Mouse (Mus musculus): ENCODE data around the gene Wipf3. TPM values are rescaled to one million over a fixed set of nuclear protein-coding genes. Genes with fewer than 3 reads are reported as not detected.

The Wipf3 gene
- total and polyA plus RNA-seq, 3 experiments: 0.64 to 1.3 (median 1.2) TPM

GRCm38 (mm10) chr6:54443657-54444056 is 14.3 kb downstream of the Wipf3 start:
- TF ChIP-seq SMC3 (IDR thresholded peaks at IDR 0.05; ENCODE audit: low read depth, low read length) (no peak), RCOR1 (conservative IDR thresholded peaks at IDR 0.05; ENCODE audit: low read depth, low read length) (no peak), MYC (IDR thresholded peaks at IDR 0.05; ENCODE audit: low read depth, low read length) (no peak), MAZ (IDR thresholded peaks at IDR 0.05; ENCODE audit: low read depth, low read length) (no peak), JUN (IDR thresholded peaks at IDR 0.05; ENCODE audit: insufficient read depth, low read depth, low read length) (no peak), POLR2AphosphoS2 (IDR thresholded peaks at IDR 0.05; ENCODE audit: low read depth, low read length) (no peak)
- Histone ChIP-seq H3K4me1 (ENCODE audit: control insufficient read depth in 1 of 2, insufficient read depth in 2 of 2) (peaks cover 14 to 33% of the 10 kb centered on the region in 2 experiments), H3K27ac (ENCODE audit: insufficient read depth, low read depth) (no peak overlapping the region), H3K9me3 (replicated peaks; ENCODE audit: low read length) (no peaks in the 10 kb centered on the region), H3K79me2 (replicated peaks; ENCODE audit: control insufficient read depth, extremely low read depth, insufficient read depth, poor library complexity, severe bottlenecking) (no peaks in the 10 kb centered on the region), H3K9ac (ENCODE audit: insufficient read depth, low read depth) (no peak overlapping the region), H3K27me3 (replicated peaks) (no peaks in the 10 kb centered on the region), H3K4me2 (ENCODE audit: insufficient read depth, low read depth, poor library complexity, severe bottlenecking) (no peak overlapping the region), H3K4me3 (replicated peaks in 1 of 3; ENCODE audit: low read depth in 2 of 3, low read length in 2 of 3, poor library complexity in 1 of 3) (no peak overlapping the region), H3K36me3 (replicated peaks in 1 of 2; ENCODE audit: control insufficient read depth in 1 of 2, insufficient read depth in 1 of 2, low read length in 1 of 2) (no peaks in the 10 kb centered on the region)
- dilution Hi-C loops (cut with MboI; ENCODE audit: extremely low pct_ligation_motif_present, extremely low pct_unique_long_range_greater_than_20kb, low sequenced_read_pairs) (no loop called here), in situ Hi-C loops (cut with MboI; ENCODE audit: low pct_ligation_motif_present, low pct_unique_long_range_greater_than_20kb, low sequenced_read_pairs) (loop anchor here (10.0 kb wide), 1 partner anchor 49 kb away; no protein-coding TSS in a partner anchor)
- DNase-seq (ENCODE audit: extremely low read depth): no peak

GRCm38 (mm10) chr6:54444086-54444485 is 14.7 kb downstream of the Wipf3 start:
- Histone ChIP-seq H3K79me2 (replicated peaks; ENCODE audit: control insufficient read depth, extremely low read depth, insufficient read depth, poor library complexity, severe bottlenecking) (no peaks in the 10 kb centered on the region), H3K4me1 (ENCODE audit: control insufficient read depth in 1 of 2, insufficient read depth in 2 of 2) (peaks cover 12 to 33% of the 10 kb centered on the region in 2 experiments), H3K4me3 (replicated peaks in 1 of 3; ENCODE audit: low read depth in 2 of 3, low read length in 2 of 3, poor library complexity in 1 of 3) (no peak overlapping the region), H3K27ac (ENCODE audit: insufficient read depth, low read depth) (no peak overlapping the region), H3K36me3 (replicated peaks in 1 of 2; ENCODE audit: control insufficient read depth in 1 of 2, insufficient read depth in 1 of 2, low read length in 1 of 2) (no peaks in the 10 kb centered on the region), H3K9me3 (replicated peaks; ENCODE audit: low read length) (no peaks in the 10 kb centered on the region), H3K27me3 (replicated peaks) (no peaks in the 10 kb centered on the region), H3K4me2 (ENCODE audit: insufficient read depth, low read depth, poor library complexity, severe bottlenecking) (no peak overlapping the region), H3K9ac (ENCODE audit: insufficient read depth, low read depth) (no peak overlapping the region)
- no peak for TF ChIP-seq EP300 (IDR thresholded peaks at IDR 0.05; ENCODE audit: low read length)
- no peak for TF ChIP-seq JUN (IDR thresholded peaks at IDR 0.05; ENCODE audit: insufficient read depth, low read depth, low read length)
- no peak for TF ChIP-seq IRF4 (IDR thresholded peaks at IDR 0.05; ENCODE audit: low read depth, low read length)
- TF ChIP-seq POLR2A (IDR thresholded peaks at IDR 0.05; ENCODE audit: low read depth, low read length): no peak
- no peak for TF ChIP-seq MEF2A (IDR thresholded peaks at IDR 0.05; ENCODE audit: borderline replicate concordance, low read depth, low read length)
- DNase-seq (ENCODE audit: extremely low read depth): no peak
- dilution Hi-C loops (cut with MboI; ENCODE audit: extremely low pct_ligation_motif_present, extremely low pct_unique_long_range_greater_than_20kb, low sequenced_read_pairs): no loop called here
- in situ Hi-C loops (cut with MboI; ENCODE audit: low pct_ligation_motif_present, low pct_unique_long_range_greater_than_20kb, low sequenced_read_pairs): loop anchor here (10.0 kb wide), 1 partner anchor 49 kb away; no protein-coding TSS in a partner anchor

- Histone ChIP-seq H3K27ac (ENCODE audit: insufficient read depth, low read depth) (no peak overlapping the region), H3K4me2 (ENCODE audit: insufficient read depth, low read depth, poor library complexity, severe bottlenecking) (no peak overlapping the region), H3K4me1 (ENCODE audit: control insufficient read depth in 1 of 2, insufficient read depth in 2 of 2) (peaks cover 11 to 34% of the 10 kb centered on the region in 2 experiments), H3K9ac (ENCODE audit: insufficient read depth, low read depth) (no peak overlapping the region), H3K4me3 (replicated peaks in 1 of 3; ENCODE audit: low read depth in 2 of 3, low read length in 2 of 3, poor library complexity in 1 of 3) (no peak overlapping the region), H3K27me3 (replicated peaks) (no peaks in the 10 kb centered on the region), H3K79me2 (replicated peaks; ENCODE audit: control insufficient read depth, extremely low read depth, insufficient read depth, poor library complexity, severe bottlenecking) (no peaks in the 10 kb centered on the region), H3K9me3 (replicated peaks; ENCODE audit: low read length) (no peaks in the 10 kb centered on the region), H3K36me3 (replicated peaks in 1 of 2; ENCODE audit: control insufficient read depth in 1 of 2, insufficient read depth in 1 of 2, low read length in 1 of 2) (no peaks in the 10 kb centered on the region)
- no peak for DNase-seq (ENCODE audit: extremely low read depth)
- TF ChIP-seq MAFK (IDR thresholded peaks at IDR 0.05; ENCODE audit: insufficient replicate concordance, low read length) (no peak), POLR2A (IDR thresholded peaks at IDR 0.05; ENCODE audit: low read depth, low read length) (no peak)
- dilution Hi-C loops (cut with MboI; ENCODE audit: extremely low pct_ligation_motif_present, extremely low pct_unique_long_range_greater_than_20kb, low sequenced_read_pairs) (no loop called here), in situ Hi-C loops (cut with MboI; ENCODE audit: low pct_ligation_motif_present, low pct_unique_long_range_greater_than_20kb, low sequenced_read_pairs) (loop anchor here (10.0 kb wide), 1 partner anchor 51 kb away; no protein-coding TSS in a partner anchor)
Observed at GRCm38 (mm10) chr6:54445249-54445818, 15.9 kb downstream of the Wipf3 start.
